Mouse (Mus musculus): ENCODE results near the gene Apol8.
"Not testable (repeated sequence)": the region's sequence is repeated elsewhere in the genome, so short reads cannot be mapped to it uniquely, and the experiment has no call there.

Apol8 gene

DNA sequence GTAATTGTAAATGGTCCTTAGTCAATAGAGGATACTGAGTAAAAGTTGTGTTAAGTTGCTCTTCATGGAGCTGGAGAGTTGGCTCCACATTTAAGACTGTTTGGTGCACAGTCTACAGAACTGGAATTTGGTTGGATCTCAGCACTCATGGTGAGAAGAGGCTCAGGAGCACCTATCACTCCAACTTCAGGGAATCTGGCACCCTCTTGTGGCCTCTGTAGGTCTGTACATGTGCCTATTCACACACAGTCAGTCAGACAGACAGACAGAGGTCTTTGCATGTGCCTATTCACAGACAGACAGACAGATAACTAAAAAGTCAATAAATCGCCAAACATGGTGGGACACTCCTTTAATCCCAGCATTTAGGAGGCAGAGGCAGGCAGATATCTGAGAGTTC is 6.3 kb downstream of the Apol8 start:
- DNase-seq (ENCODE audit: low spot score), result peak; percentile 49

DNA sequence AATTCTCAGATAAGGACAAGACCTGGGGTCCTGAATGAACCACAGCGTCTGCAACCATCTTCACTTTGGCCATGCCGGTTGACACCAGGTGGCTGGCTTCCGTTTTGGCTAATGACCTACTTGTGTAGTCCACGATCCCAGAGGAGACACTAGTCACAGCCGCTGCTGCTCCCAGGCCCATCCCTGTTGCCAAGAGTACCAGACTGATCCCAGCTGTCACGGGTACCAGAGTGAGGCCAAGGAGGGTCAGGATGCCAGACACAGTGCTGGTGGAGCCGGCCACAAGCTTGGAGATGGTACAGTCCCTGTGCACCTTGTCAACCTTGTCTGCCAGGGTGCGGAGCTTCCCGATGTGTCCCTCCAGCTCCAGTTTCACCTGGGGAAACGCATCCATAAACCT is 7.1 kb downstream of the Apol8 start:
- DNase-seq (ENCODE audit: low spot score), result no peak

- DNase-seq (ENCODE audit: low spot score), result no peak
Measured at GRCm38 (mm10) chr15:77748414-77748813, 8.4 kb downstream of the Apol8 start.

DNA sequence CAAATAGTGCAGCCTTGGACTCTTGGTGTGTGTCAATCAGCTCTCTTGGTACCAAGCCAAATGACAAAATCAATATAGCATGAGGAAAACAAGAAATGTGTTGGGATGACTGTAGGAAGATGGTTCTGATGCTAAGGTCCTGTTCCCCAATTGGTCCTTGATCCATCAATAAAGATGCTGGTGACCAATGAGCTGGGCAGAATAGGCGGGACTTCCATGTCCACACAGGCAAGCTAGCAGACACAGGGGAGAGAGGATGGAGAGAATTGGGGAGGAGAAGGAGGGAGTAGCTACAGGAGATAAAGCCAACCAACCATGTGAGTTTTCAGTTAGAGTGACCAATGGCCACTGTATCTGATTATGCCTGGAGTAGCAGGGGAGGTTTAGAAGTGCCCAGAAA is 10.5 kb downstream of the Apol8 start:
- DNase-seq (ENCODE audit: low spot score), result no peak

DNA sequence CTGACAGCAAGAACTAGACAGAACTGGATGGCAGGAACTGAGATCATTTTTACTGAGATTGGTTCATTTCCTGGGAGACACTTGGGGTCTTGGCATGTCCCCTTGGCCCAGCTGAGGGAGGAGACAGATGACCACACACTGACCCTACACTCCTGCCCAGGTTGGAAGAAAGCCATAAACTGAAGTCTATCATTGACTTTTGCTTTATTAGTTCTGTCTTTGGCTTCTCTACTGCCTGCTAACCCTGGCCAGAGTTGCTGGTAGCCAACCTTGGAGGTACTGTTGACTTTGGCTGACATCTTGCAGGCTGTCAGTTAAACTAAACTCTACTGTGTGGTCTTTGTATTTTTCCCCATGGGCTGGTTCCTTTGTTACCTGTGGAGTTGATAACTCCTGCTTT is 11.7 kb downstream of the Apol8 start:
- DNase-seq (ENCODE audit: low spot score), result no peak

DNA sequence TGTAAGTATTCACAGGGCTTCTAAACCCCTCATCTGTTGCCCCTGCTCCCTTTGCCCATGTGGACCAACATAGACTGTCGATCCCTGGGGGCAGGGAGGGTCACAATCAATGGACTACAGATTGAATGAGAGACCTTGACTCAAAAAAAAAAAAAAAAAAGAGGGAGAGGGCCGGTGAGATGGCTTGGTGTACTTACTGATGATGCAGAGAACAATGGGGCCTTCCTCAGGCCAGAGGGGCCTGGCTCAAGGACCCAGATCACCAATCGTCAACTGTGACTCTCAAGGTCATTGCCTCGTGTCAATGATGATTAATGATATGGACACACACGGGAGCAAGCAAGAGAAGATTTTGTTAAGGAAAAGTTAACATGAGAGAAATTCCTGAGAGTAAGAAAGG is 12.2 kb downstream of the Apol8 start:
- DNase-seq (ENCODE audit: low spot score), result no peak

- not testable (repeated sequence) for DNase-seq (ENCODE audit: low spot score)
Measured at GRCm38 (mm10) chr15:77741556-77741955, 15.2 kb downstream of the Apol8 start.

GRCm38 (mm10) chr15:77740511-77741297 is 16.1 kb downstream of the Apol8 start:
- DNase-seq (ENCODE audit: low spot score), result no peak

- DNase-seq (ENCODE audit: low spot score), result not testable (repeated sequence)
Measured at GRCm38 (mm10) chr15:77733903-77734302, 22.9 kb downstream of the Apol8 start.

DNA sequence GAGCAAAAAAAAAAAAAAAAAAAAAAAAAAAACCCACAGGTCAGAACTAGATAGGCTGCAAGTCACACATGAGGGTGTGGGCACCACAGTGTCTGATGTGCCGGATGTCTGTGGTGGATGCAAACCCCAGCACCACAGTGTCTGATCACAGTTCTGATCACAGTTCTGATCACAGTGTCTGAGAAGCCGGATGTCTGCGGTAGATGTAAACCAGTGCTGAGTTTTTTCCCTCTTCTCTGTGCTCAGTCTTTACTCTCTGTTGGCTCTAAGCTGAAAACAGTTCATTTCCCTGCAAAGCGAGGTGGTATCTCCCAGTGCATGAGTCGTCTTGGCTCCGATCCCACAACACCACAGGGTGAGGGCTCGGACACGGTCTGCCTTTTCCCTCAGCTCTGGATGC is 23.4 kb downstream of the Apol8 start:
- DNase-seq (ENCODE audit: low spot score), result not testable (repeated sequence)

GRCm38 (mm10) chr15:77732851-77733250 is 24.0 kb downstream of the Apol8 start:
- not testable (repeated sequence) for DNase-seq (ENCODE audit: low spot score)

DNA sequence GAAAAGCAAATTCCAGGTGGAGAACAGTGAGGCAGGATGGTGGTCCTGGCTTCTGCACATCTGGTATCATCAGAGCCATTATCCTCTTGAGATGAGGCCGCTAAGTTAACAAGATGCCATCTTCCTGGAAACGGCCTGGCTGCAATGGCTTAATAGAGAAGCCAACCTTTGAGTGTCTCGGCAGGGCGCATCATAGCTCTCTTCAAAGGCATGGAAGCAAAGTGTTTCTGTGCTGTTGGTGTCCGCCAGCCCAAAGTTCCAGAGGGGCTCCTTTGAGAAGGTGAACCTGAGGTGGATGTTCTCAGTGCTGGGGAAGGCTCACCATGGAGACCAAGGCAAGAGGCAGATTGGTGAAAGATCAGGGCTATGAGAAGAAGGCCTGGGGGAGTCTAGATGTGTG is 25.2 kb downstream of the Apol8 start:
- DNase-seq (ENCODE audit: low spot score), result no peak

DNA sequence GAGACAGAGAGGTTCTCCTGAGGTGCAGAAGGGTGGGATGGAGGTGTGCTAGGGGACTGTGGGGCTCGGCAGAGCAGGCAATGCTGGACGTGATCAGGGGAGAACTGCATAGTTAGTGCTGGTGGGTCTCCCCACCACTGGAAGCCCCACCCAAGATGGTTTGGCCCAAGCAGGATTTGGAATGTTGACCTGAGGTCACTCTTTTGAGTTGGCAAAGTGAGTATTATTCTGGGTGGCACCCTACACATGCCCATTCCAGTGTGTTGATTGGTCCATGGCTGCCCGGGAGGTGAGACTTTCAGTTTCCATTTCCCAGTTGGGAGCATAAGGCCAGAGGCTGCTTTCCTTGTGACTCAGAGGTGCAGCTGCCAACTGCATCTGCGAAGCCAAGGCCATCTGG is 28.1 kb downstream of the Apol8 start, which contains the start of gene Apol9b:
TSS of gene Apol9b (plus strand) at position 301 of the 400 bp plus-strand sequence.
- DNase-seq (ENCODE audit: low spot score), result not testable (repeated sequence)

DNA sequence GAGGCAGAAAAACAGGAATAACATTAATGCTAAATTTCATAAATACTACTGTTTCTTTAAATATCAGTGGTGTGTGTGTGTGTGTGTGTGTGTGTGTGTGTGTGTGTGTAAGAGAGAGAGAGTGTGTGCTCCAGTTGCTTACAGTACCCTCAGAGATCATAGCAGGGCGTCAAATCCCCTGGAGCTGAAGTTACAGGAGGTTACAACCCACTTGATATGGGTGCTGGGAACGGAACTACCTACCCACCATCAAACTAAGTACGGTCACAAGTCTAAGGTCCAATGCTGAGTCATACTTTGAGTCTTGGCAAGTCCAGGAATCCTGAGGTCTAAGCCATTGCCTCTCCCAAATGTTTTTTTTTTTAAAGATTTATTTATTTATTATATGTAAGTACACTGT is 29.1 kb downstream of the Apol8 start:
- not testable (repeated sequence) for DNase-seq (ENCODE audit: low spot score)

- not testable (repeated sequence) for DNase-seq (ENCODE audit: low spot score)
Measured at GRCm38 (mm10) chr15:77727139-77727538, 29.7 kb downstream of the Apol8 start.

DNA sequence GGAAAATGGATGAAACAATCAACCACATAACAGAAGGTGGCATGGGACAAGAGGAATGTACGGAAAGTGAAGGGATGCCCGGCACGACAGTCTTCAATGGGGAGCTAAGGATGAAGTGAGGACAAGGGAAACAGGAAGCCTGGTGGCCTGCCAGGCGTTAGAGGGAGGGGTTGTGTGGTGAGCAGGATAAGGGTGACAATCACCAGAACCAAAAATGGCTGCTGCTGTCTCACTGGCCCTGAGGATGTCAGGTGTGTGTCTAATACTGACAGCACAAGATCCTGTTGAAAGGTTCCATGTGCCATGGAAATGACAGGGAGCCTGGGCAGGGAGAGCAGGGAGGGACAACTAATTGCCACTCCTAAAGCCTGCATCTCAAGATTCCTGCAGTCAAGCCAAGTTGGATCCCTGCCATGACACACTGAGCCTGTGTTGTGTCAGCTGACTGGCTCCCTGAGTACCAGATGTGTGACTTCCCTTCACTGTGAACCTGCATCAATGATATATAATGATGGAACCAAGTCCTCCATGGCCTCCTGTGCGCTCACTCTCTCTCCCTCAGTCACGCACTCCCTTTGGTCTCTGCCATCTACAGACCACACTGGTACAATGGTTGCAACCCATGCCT is 31.3 kb downstream of the Apol8 start:
- not testable (repeated sequence) for DNase-seq (ENCODE audit: low spot score)

DNA sequence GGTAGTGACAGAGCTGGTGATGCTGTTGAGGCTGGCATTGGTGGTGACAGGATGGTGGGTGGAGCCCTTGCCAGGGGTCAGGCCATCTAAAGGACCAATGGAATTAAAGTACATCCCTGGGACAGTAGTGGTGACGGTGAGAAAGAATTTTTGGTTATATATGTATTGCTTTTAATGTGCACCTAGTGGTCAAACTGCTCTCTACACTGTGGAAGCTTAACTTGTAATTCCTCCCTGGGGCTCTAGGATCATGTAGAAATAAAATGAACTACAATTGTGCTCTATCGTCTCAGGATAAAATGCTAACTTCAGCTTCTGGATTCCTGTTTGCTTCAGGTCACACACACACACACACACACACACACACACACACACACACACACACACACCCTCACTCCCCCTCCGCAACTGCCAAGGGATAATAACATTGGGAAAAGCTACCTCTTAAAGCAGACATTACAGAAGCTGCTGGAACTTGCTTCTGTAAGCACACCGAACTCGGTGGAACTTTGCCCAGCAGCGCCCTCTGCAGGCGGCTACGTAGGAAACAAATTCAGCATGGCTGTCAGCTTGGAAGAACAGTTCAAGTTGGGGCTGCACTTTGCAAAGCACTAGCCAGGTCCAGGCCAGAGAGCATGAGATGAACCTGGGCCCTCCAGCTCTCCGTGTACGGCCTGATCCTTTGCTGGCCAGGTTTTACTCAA is 32.4 kb downstream of the Apol8 start:
- DNase-seq (ENCODE audit: low spot score), result not testable (repeated sequence)

DNA sequence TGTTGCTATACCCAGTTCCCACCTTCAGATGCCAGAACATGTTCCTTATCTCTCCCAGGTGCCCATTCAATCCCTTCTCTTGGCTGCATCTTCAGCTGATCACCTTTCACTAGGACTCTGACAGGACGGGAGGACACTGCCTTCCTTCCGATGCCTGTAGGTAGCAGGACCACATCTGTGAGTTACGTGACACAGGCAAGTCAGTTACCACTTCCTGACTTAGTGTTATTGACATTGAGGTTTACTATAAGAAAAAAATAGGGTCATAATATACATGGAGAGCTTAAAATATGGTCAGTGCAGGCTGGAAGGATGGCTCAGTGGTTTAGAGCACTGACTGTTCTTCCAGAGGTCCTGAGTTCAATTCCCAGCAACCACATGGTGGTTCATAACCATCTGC is 35.3 kb downstream of the Apol8 start:
- not testable (repeated sequence) for DNase-seq (ENCODE audit: low spot score)

- not testable (repeated sequence) for DNase-seq (ENCODE audit: low spot score)
Measured at GRCm38 (mm10) chr15:77718240-77718639, 38.6 kb downstream of the Apol8 start.

GRCm38 (mm10) chr15:77708936-77709335 is 47.9 kb downstream of the Apol8 start:
- DNase-seq (ENCODE audit: low spot score), result not testable (repeated sequence)

DNA sequence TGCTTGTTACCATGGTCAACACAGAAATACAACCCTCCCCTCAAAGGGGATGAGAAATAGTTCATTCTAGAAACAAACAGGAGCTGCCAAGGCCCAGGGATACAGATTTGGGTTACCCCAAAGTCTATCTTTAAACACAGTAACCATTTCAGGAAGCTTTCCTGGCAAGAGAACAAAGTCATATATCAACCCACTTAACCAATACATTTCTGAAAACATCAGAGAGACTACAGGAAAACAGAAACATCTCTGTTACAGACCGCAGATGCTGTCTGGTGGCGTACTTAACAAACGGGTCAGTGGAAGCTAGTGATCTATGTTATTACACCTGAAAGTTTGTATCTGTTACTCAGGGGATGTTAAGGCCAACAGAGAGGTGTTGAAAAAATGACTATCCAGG is 51.5 kb downstream of the Apol8 start:
- DNase-seq (ENCODE audit: low spot score), result not testable (repeated sequence)

DNA sequence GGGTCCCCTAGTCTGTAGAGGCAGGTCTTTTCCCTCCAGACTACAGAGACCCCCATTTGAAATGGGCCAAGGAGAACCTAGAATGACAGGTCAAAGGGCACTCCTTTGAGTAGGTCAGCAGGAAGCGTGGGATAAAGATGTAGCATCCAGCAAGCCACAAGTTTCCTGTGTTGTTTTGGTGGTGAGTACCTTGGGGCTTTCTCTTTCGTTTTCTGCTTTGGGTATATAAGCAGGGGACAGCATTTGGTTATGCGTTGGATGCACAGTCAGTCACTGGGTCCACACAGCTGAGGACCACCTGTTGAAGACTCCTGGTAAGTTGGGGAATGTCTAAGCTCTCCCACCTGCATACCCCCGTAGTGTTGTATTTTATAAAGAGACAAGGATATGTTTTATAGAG is 58.1 kb downstream of the Apol8 start, which contains the start of gene Apol7e:
TSS of gene Apol7e (plus strand) at position 202 of the 400 bp plus-strand sequence.
- not testable (repeated sequence) for DNase-seq (ENCODE audit: low spot score)

Data from embryo, embryonic 10 days (tissue).